Mouse (Mus musculus) spleen, adult 10 weeks (tissue): ENCODE results near the gene Gm10409. TPM values are rescaled to one million over a fixed set of nuclear protein-coding genes. Genes with fewer than 3 reads are reported as not detected.

Experiments
- polyA plus RNA-seq: library from polyadenylated mRNA; stranded (reverse); fragments of 350-450 nt; fragmentation: Illumina TruSeq; extraction: RNeasy Lipid Tissue Mini Kit (QIAGEN cat#74804); gene quantifications from one replicate; pipeline ENCODE4 v1.2.3, GENCODE M21; 2015; ENCODE audit warnings: low replicate concordance; ENCODE audit not compliant: insufficient read depth

The Gm10409 gene
- 0.17 TPM for polyA plus RNA-seq

DNA sequence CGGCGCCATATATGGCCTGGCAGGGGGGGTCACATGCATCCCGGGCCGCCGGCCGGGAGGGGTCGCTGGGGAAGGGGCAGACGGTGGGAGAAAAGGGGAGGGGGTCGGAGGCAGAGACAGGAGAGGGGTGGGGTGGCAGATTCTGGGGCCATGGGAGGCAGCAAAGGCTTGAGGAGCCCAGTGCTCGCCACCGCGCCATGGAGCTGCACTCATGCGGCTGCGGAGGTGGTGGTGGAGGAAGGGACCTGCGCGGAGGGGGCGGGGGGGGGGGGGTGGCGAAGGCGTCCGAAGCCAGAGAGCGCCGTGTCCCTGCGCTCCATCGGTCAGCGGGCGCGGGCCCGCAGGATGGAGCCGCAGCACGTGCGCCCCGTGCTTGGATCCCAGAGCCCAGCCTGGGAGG, at the start of gene Gm10409:
TSS of gene Gm10409 (plus strand) at position 301 of the 400 bp plus-strand sequence.

DNA sequence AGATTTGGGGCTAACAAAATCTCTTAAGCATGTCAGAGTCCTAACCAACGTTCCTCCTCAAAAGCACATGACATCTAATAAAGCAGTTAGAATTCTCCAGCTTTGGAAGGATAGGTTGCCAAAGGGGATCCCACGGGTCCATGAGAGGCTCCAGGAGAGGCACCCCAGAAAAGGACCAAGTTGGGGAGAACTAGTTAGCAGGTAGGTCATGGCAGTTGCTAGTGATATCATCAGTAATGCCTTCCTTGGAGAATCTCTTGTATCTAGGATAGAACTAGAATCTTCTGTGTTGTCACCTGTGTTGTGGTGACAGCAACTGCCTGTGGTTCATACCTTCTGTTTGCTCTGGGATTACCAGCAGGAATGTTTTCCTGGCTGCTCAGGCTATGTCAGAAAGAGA, 17.6 kb upstream of the Gm10409 start, which contains the start of gene Gm10413:
TSS of gene Gm10413 (plus strand) at position 301 of the 400 bp plus-strand sequence.

DNA sequence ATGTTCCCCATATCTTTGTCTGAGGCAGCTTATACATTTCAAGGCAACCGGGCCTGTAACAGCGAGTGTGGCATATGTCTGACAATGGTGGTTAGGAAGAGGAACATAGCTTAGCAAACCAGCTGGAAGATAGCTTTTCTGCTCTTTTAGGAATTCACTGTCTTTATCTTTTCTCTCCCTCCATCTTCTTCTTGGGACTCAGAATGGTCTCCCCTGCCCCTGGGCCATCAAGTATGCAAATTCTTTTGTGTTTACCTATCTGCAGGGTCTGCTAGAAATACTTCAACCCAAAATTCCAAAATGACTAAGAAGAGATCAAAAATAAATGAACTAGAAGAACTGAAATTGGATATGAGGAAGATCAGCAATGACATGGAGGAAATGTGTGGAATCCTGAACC, 15.4 kb downstream of the Gm10409 start, which contains the start of gene Gm3005:
TSS of gene Gm3005 (plus strand) at position 301 of the 400 bp plus-strand sequence.

GRCm38 (mm10) chr14:3449079-3449478, 36.7 kb downstream of the Gm10409 start, which contains the start of gene Gm10408:
Gm10408 (plus strand) TSS chr14:3449379.

Other genes with a start within 250 kb of the Gm10409 start
- not detected for gene Gm5795, start 224.4 kb upstream of the Gm10409 start, polyA plus RNA-seq
- gene D830030K20Rik, start 204.1 kb upstream of the Gm10409 start, polyA plus RNA-seq, result 1.3 TPM
- not detected for gene Gm2956, start 80.0 kb upstream of the Gm10409 start, polyA plus RNA-seq
- gene Gm10413, start 17.5 kb upstream of the Gm10409 start, polyA plus RNA-seq, result not detected
- gene Gm3005, start 15.5 kb downstream of the Gm10409 start, polyA plus RNA-seq, result 0.47 TPM
- not detected for gene Gm10408, start 36.8 kb downstream of the Gm10409 start, polyA plus RNA-seq
- gene Gm3012, start 221.9 kb downstream of the Gm10409 start, polyA plus RNA-seq, result not detected
- 0.17 TPM for gene Gm3020, start 239.4 kb downstream of the Gm10409 start, polyA plus RNA-seq